Mouse (Mus musculus): Measurements from ENCODE around the gene Cct5. TPM values are rescaled to one million over a fixed set of nuclear protein-coding genes. Genes with fewer than 3 reads are reported as not detected.

The Cct5 gene
- total RNA-seq, 2 experiments from 2014 or later, result 180 to 184 TPM

GRCm38 (mm10) chr15:31569325-31570022, 32.1 kb downstream of the Cct5 start:
- intact Hi-C loops (cut with DNase I), result loop anchor here (5.0 kb wide), 1 partner anchor 37 kb away; the partner anchor contains the start of gene March6
- DNase-seq (ENCODE audit: low spot score in 2 of 2), result no peak

- DNase-seq (ENCODE audit: low spot score in 2 of 2), result no peak
- intact Hi-C loops (cut with DNase I), result loop anchor here (5.0 kb wide), 1 partner anchor 36 kb away; the partner anchor contains the start of gene March6
Observed at GRCm38 (mm10) chr15:31568581-31568996, 33.0 kb downstream of the Cct5 start.

- DNase-seq (ENCODE audit: low spot score in 2 of 2), result no peak
- intact Hi-C loops (cut with DNase I), result loop anchor here (5.0 kb wide), 1 partner anchor 35 kb away; the partner anchor contains the start of gene March6
Observed at GRCm38 (mm10) chr15:31567431-31567830, 34.2 kb downstream of the Cct5 start.

- DNase-seq (ENCODE audit: low spot score in 2 of 2), result no peak
- intact Hi-C loops (cut with DNase I), result loop anchor here (5.0 kb wide), 1 partner anchor 33 kb away; the partner anchor contains the start of gene March6
Observed at GRCm38 (mm10) chr15:31565786-31566185, 35.8 kb downstream of the Cct5 start.

GRCm38 (mm10) chr15:31565184-31565583, 36.4 kb downstream of the Cct5 start, which contains the start of gene Cmbl:
Gene Cmbl, plus strand, starts transcription at chr15:31565389.
- intact Hi-C loops (cut with DNase I), result loop anchor here (5.0 kb wide), 1 partner anchor 33 kb away; the partner anchor contains the start of gene March6
- no peak for DNase-seq (ENCODE audit: low spot score in 2 of 2)

- intact Hi-C loops (cut with DNase I), result no loop called here
- DNase-seq (ENCODE audit: low spot score in 2 of 2), result no peak
Observed at GRCm38 (mm10) chr15:31563577-31564546, 37.7 kb downstream of the Cct5 start.

- intact Hi-C loops (cut with DNase I), result no loop called here
- no peak for DNase-seq (ENCODE audit: low spot score in 2 of 2)
Observed at GRCm38 (mm10) chr15:31562847-31563246, 38.8 kb downstream of the Cct5 start.

GRCm38 (mm10) chr15:31561976-31562375, 39.6 kb downstream of the Cct5 start:
- intact Hi-C loops (cut with DNase I), result no loop called here
- no peak for DNase-seq (ENCODE audit: low spot score in 2 of 2)

GRCm38 (mm10) chr15:31561390-31561789, 40.2 kb downstream of the Cct5 start:
- no peak for DNase-seq (ENCODE audit: low spot score in 2 of 2)
- intact Hi-C loops (cut with DNase I), result no loop called here

- intact Hi-C loops (cut with DNase I), result no loop called here
- DNase-seq (ENCODE audit: low spot score in 2 of 2), result no peak
Observed at GRCm38 (mm10) chr15:31554855-31555254, 46.7 kb downstream of the Cct5 start.

- intact Hi-C loops (cut with DNase I), result no loop called here
- DNase-seq (ENCODE audit: low spot score in 2 of 2), result no peak
Observed at GRCm38 (mm10) chr15:31550381-31550780, 51.2 kb downstream of the Cct5 start.

GRCm38 (mm10) chr15:31547421-31547820, 54.2 kb downstream of the Cct5 start:
- intact Hi-C loops (cut with DNase I), result no loop called here
- DNase-seq (ENCODE audit: low spot score in 2 of 2), result no peak

GRCm38 (mm10) chr15:31546291-31546690, 55.3 kb downstream of the Cct5 start:
- intact Hi-C loops (cut with DNase I), result no loop called here
- DNase-seq (ENCODE audit: low spot score in 2 of 2), result no peak

GRCm38 (mm10) chr15:31545058-31545457, 56.5 kb downstream of the Cct5 start:
- no peak for DNase-seq (ENCODE audit: low spot score in 2 of 2)
- intact Hi-C loops (cut with DNase I), result no loop called here

- DNase-seq (ENCODE audit: low spot score in 2 of 2), result no peak
- intact Hi-C loops (cut with DNase I), result no loop called here
Observed at GRCm38 (mm10) chr15:31543246-31543645, 58.4 kb downstream of the Cct5 start.

- intact Hi-C loops (cut with DNase I), result no loop called here
- DNase-seq (ENCODE audit: low spot score in 2 of 2), result no peak
Observed at GRCm38 (mm10) chr15:31542013-31542958, 59.3 kb downstream of the Cct5 start.

Data from left cerebral cortex, postnatal 36 days (tissue).